Mouse (Mus musculus): Measurements from ENCODE around the gene Sdr39u1. TPM values are rescaled to one million over a fixed set of nuclear protein-coding genes. Genes with fewer than 3 reads are reported as not detected.

The Sdr39u1 gene
- polyA plus RNA-seq, 1 experiment from 2014 or later = 68.3 TPM

Other genes starting within 250 kb of the Sdr39u1 start
- gene Mdp1, start 239.8 kb downstream of the Sdr39u1 start, polyA plus RNA-seq (2016; fragmentation: Nextera tagmentation; extraction: Ambion mirVana) = 63.7 and 65.4 TPM in 2 replicates
- 57.0 and 58.2 TPM in 2 replicates for gene Gmpr2, start 228.4 kb downstream of the Sdr39u1 start, polyA plus RNA-seq (2016; fragmentation: Nextera tagmentation; extraction: Ambion mirVana)
- gene Nedd8, start 228.2 kb downstream of the Sdr39u1 start, polyA plus RNA-seq (2016; fragmentation: Nextera tagmentation; extraction: Ambion mirVana) = 506 and 544 TPM in 2 replicates
- gene Tinf2, start 218.5 kb downstream of the Sdr39u1 start, polyA plus RNA-seq (2016; fragmentation: Nextera tagmentation; extraction: Ambion mirVana) = 42.8 and 43.1 TPM in 2 replicates
- 0.48 and 0.90 TPM in 2 replicates for gene Tgm1, start 186.4 kb downstream of the Sdr39u1 start, polyA plus RNA-seq (2016; fragmentation: Nextera tagmentation; extraction: Ambion mirVana)
- 36.6 and 38.1 TPM in 2 replicates for gene Rabggta, start 178.0 kb downstream of the Sdr39u1 start, polyA plus RNA-seq (2016; fragmentation: Nextera tagmentation; extraction: Ambion mirVana)
- gene Dhrs1, start 154.6 kb downstream of the Sdr39u1 start, polyA plus RNA-seq (2016; fragmentation: Nextera tagmentation; extraction: Ambion mirVana) = 73.2 and 75.0 TPM in 2 replicates
- gene Nop9, start 154.6 kb downstream of the Sdr39u1 start, polyA plus RNA-seq (2016; fragmentation: Nextera tagmentation; extraction: Ambion mirVana) = 42.0 and 47.5 TPM in 2 replicates
- gene Cideb, start 141.8 kb downstream of the Sdr39u1 start, polyA plus RNA-seq (2016; fragmentation: Nextera tagmentation; extraction: Ambion mirVana) = 0.36 and 0.56 TPM in 2 replicates
- gene Ltb4r2, start 138.9 kb downstream of the Sdr39u1 start, polyA plus RNA-seq (2016; fragmentation: Nextera tagmentation; extraction: Ambion mirVana) = 0.36 and 0.57 TPM in 2 replicates
- gene Ltb4r1, start 134.3 kb downstream of the Sdr39u1 start, polyA plus RNA-seq (2016; fragmentation: Nextera tagmentation; extraction: Ambion mirVana) = 0.72 TPM in 1 of 2 replicates, not detected in the other
- 15.7 and 19.5 TPM in 2 replicates for gene Adcy4, start 116.2 kb downstream of the Sdr39u1 start, polyA plus RNA-seq (2016; fragmentation: Nextera tagmentation; extraction: Ambion mirVana)
- 10.8 and 13.5 TPM in 2 replicates for gene Ripk3, start 111.4 kb downstream of the Sdr39u1 start, polyA plus RNA-seq (2016; fragmentation: Nextera tagmentation; extraction: Ambion mirVana)
- 42.4 and 45.2 TPM in 2 replicates for gene Nfatc4, start 77.1 kb downstream of the Sdr39u1 start, polyA plus RNA-seq (2016; fragmentation: Nextera tagmentation; extraction: Ambion mirVana)
- gene Nynrin, start 46.3 kb downstream of the Sdr39u1 start, polyA plus RNA-seq (2016; fragmentation: Nextera tagmentation; extraction: Ambion mirVana) = 30.4 and 35.8 TPM in 2 replicates
- 0.05 and 0.35 TPM in 2 replicates for gene Cbln3, start 15.9 kb downstream of the Sdr39u1 start, polyA plus RNA-seq (2016; fragmentation: Nextera tagmentation; extraction: Ambion mirVana)
- 22.4 and 23.5 TPM in 2 replicates for gene Khnyn, start 15.3 kb downstream of the Sdr39u1 start, polyA plus RNA-seq (2016; fragmentation: Nextera tagmentation; extraction: Ambion mirVana)
- gene Cma1, start 44.4 kb upstream of the Sdr39u1 start, polyA plus RNA-seq (2016; fragmentation: Nextera tagmentation; extraction: Ambion mirVana) = not detected in 2 replicates
- not detected in 2 replicates for gene Cma2, start 50.7 kb upstream of the Sdr39u1 start, polyA plus RNA-seq (2016; fragmentation: Nextera tagmentation; extraction: Ambion mirVana)
- not detected in 2 replicates for gene Mcpt1, start 117.7 kb upstream of the Sdr39u1 start, polyA plus RNA-seq (2016; fragmentation: Nextera tagmentation; extraction: Ambion mirVana)
- not detected in 2 replicates for gene Mcpt9, start 130.2 kb upstream of the Sdr39u1 start, polyA plus RNA-seq (2016; fragmentation: Nextera tagmentation; extraction: Ambion mirVana)
- gene Mcpt2, start 141.7 kb upstream of the Sdr39u1 start, polyA plus RNA-seq (2016; fragmentation: Nextera tagmentation; extraction: Ambion mirVana) = not detected in 2 replicates
- gene Mcpt4, start 162.0 kb upstream of the Sdr39u1 start, polyA plus RNA-seq (2016; fragmentation: Nextera tagmentation; extraction: Ambion mirVana) = not detected in 2 replicates
- gene Mcpt8, start 185.0 kb upstream of the Sdr39u1 start, polyA plus RNA-seq (2016; fragmentation: Nextera tagmentation; extraction: Ambion mirVana) = not detected in 2 replicates
- gene Ctsg, start 202.3 kb upstream of the Sdr39u1 start, polyA plus RNA-seq (2016; fragmentation: Nextera tagmentation; extraction: Ambion mirVana) = not detected in 2 replicates
- not detected in 2 replicates for gene Gzme, start 220.3 kb upstream of the Sdr39u1 start, polyA plus RNA-seq (2016; fragmentation: Nextera tagmentation; extraction: Ambion mirVana)
- gene Gzmd, start 232.3 kb upstream of the Sdr39u1 start, polyA plus RNA-seq (2016; fragmentation: Nextera tagmentation; extraction: Ambion mirVana) = not detected in 2 replicates